Mouse (Mus musculus): Measurements from ENCODE around the gene Mindy4b-ps.

DNA sequence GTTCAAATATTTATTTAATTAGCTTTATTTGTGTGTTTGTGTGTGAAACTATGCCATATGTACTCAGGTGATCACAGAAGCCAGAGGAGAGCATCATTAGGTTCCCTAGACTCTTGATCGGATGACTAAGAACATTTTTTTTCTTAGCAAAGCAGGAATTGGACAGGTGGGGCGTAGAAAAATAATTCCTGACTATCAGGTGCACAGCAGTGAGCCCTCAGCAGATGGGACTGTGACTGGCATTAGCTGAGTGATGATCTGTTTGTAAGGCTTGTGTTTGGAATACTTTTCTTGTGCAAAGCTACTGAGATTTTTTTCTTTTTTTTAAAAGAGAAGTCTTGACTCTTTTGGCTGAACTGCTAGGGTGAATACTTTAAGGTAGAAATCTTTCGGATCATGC, 67.8 kb downstream of the Mindy4b-ps start:
- TF ChIP-seq CTCF (IDR thresholded peaks at IDR 0.05; ENCODE audit: low read depth) (no peak), EP300 (IDR thresholded peaks at IDR 0.05; ENCODE audit: low read depth) (no peak)

All from liver, postnatal 0 days (tissue).